Mouse (Mus musculus): ENCODE measurements around the gene Cyp2d10.
A peak's percentile ranks its signal among the peaks of the same experiment; 100 is the strongest.
"Not testable (repeated sequence)": the region's sequence is repeated elsewhere in the genome, so short reads cannot be mapped to it uniquely, and the experiment has no call there.

Gene Cyp2d10

GRCm38 (mm10) chr15:82401516-82401915, 5.5 kb downstream of the Cyp2d10 start:
- no peak for DNase-seq (ENCODE audit: low spot score in 2 of 2)

- DNase-seq (ENCODE audit: low spot score in 2 of 2) = not testable (repeated sequence)
Observed at GRCm38 (mm10) chr15:82395955-82396354, 11.0 kb downstream of the Cyp2d10 start.

GRCm38 (mm10) chr15:82393922-82394321, 13.1 kb downstream of the Cyp2d10 start, which contains the start of gene Cyp2d11:
Gene Cyp2d11 (minus strand): TSS chr15:82394022.
- not testable (repeated sequence) for DNase-seq (ENCODE audit: low spot score in 2 of 2)

GRCm38 (mm10) chr15:82389916-82390315, 17.1 kb downstream of the Cyp2d10 start:
- not testable (repeated sequence) for DNase-seq (ENCODE audit: low spot score in 2 of 2)

- no peak for DNase-seq (ENCODE audit: low spot score in 2 of 2)
Observed at GRCm38 (mm10) chr15:82385729-82386128, 21.3 kb downstream of the Cyp2d10 start.

GRCm38 (mm10) chr15:82382441-82382840, 24.6 kb downstream of the Cyp2d10 start:
- DNase-seq (ENCODE audit: low spot score in 2 of 2) = no peak

- DNase-seq (ENCODE audit: low spot score in 2 of 2) = no peak
Observed at GRCm38 (mm10) chr15:82380714-82381062, 26.3 kb downstream of the Cyp2d10 start.

- DNase-seq (ENCODE audit: low spot score in 2 of 2) = peak in 1 of 2 experiments; percentile 43
Observed at GRCm38 (mm10) chr15:82379871-82380713, 26.9 kb downstream of the Cyp2d10 start, which contains the start of gene Cyp2d22. Gene Cyp2d22 (minus strand): TSS chr15:82380260.

GRCm38 (mm10) chr15:82379511-82379870, 27.5 kb downstream of the Cyp2d10 start:
- no peak for DNase-seq (ENCODE audit: low spot score in 2 of 2)

- no peak for DNase-seq (ENCODE audit: low spot score in 2 of 2)
Observed at GRCm38 (mm10) chr15:82378261-82379180, 28.5 kb downstream of the Cyp2d10 start.

- no peak for DNase-seq (ENCODE audit: low spot score in 2 of 2)
Observed at GRCm38 (mm10) chr15:82377701-82378100, 29.3 kb downstream of the Cyp2d10 start.

GRCm38 (mm10) chr15:82376393-82377138, 30.4 kb downstream of the Cyp2d10 start:
- no peak for DNase-seq (ENCODE audit: low spot score in 2 of 2)

- DNase-seq (ENCODE audit: low spot score in 2 of 2) = no peak
Observed at GRCm38 (mm10) chr15:82375855-82376254, 31.1 kb downstream of the Cyp2d10 start.

GRCm38 (mm10) chr15:82374437-82374836, 32.6 kb downstream of the Cyp2d10 start:
- DNase-seq (ENCODE audit: low spot score in 2 of 2) = no peak

GRCm38 (mm10) chr15:82372991-82373390, 34.0 kb downstream of the Cyp2d10 start:
- DNase-seq (ENCODE audit: low spot score in 2 of 2) = no peak

- DNase-seq (ENCODE audit: low spot score in 2 of 2) = no peak
Observed at GRCm38 (mm10) chr15:82372446-82372845, 34.5 kb downstream of the Cyp2d10 start.

- no peak for DNase-seq (ENCODE audit: low spot score in 2 of 2)
Observed at GRCm38 (mm10) chr15:82368851-82369250, 38.1 kb downstream of the Cyp2d10 start.

GRCm38 (mm10) chr15:82368146-82368545, 38.8 kb downstream of the Cyp2d10 start:
- no peak for DNase-seq (ENCODE audit: low spot score in 2 of 2)

- not testable (repeated sequence) for DNase-seq (ENCODE audit: low spot score in 2 of 2)
Observed at GRCm38 (mm10) chr15:82364561-82364960, 42.4 kb downstream of the Cyp2d10 start.

- not testable (repeated sequence) for DNase-seq (ENCODE audit: low spot score in 2 of 2)
Observed at GRCm38 (mm10) chr15:82363801-82364200, 43.2 kb downstream of the Cyp2d10 start.

- DNase-seq (ENCODE audit: low spot score in 2 of 2) = no peak
Observed at GRCm38 (mm10) chr15:82362234-82362633, 44.8 kb downstream of the Cyp2d10 start.

Measured in spleen, postnatal 10 days (tissue).